Mouse (Mus musculus) fibroblast of lung, adult 2 months (primary cell): ENCODE measurements at regions not wholly inside any gene's neighbourhood (a gene's known extent, or its start where the extent isn't known, plus 50 kb on each side); places are given as distances from the start of the nearest gene placed in this dataset.

Source experiments
- DNase-seq: peaks from one replicate; pipeline ENCODE4 v3.0.0-alpha.2; 2011; ENCODE audit warnings: low read depth

DNA sequence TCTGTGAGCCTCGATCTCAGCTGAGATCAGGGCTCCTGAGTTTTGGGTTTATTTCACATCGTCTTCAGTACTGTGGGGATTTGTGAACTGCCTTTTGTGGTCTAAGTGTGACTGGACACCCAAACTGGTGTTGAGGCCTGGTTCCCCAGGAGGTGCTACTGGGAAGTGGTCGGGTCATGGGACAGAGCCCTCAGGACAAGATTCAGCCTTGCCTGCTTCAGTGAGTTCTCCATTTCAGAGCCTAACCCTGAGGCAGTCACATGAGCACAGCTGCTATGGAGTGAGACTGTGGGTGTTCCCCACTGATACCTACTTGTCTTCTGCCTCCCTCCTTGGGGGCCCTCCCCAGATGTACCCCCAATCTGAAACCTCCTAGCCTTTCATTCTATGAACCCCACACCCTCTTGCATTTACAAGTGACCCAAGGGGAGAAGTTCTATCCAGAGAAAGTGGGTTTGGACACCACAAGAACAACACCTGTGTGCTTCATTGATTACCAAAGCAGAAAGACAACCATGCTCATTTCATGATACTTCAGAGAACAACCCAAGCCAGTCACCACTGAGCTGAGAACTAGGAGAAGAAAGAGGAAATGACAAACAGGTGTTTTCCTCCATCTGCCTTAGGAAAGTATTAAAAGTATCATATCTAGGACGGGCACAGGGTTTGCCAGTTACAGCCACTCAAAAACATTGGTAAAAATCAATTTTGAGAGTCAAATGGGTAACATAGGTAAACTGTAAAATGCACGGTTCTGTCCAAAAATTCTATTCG is 255.8 kb downstream of the Tle3 start:
- DNase-seq = no peak

- DNase-seq = no peak
These were observed 250.8 kb downstream of the Tle3 start for GRCm38 (mm10) chr9:61622933-61623332.

DNA sequence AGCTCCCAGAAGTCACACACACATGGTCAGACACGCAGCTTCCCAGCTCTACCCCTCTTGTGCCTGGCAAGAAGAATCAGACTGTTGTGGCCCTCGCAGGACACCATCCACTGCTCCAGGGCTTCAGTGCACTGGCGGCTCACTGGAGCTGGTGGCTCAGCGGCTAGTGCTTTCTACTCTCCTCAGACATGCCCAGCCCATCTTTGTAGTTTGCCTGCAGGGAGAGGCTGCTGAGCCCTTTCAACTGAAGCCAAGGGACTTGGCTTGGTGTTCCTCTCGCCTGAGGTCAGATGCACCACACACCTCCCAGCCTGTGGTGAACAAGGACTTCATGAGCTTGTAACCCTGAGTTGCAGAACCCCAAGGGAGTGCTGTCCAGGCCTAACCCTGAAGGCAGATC is 249.8 kb downstream of the Tle3 start:
- DNase-seq = no peak

GRCm38 (mm10) chr9:61620786-61621185 is 248.6 kb downstream of the Tle3 start:
- DNase-seq = no peak

- no peak for DNase-seq
These were observed 247.9 kb downstream of the Tle3 start for GRCm38 (mm10) chr9:61620105-61620504.

DNA sequence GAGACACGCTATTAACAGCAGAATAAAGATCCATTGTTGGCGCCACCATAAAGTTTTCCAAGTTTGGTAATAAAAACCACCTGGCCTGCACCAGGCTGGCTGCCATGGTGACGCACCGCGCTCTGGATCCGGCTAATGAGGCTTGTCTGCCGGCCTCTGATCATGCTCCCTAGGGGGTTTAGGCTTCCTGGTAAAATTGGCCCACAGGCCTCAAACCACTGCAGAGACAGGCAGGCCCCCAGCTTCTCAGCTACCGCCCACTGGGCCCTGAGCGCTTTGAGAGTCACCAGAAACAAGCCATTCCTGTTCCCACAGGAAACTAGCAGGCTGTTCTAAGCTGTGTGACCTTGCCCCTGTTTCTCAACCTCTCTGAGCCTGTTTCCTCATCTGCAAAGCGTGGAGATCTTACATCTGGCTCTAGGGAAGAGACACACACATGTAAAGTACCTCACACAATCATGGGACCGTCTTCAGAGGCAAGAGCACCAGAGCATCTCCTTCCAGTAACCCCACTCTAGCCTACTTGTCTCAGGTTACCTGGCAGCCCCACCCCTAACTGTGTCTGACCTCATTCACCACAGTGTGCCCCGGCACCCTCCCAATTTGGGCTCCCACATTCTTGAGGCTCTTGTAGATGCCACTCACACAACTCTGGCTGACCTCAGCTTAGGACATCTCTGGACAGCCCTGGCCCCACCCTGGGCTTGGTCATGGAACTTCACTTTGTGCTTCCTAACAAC is 246.5 kb downstream of the Tle3 start:
- DNase-seq = peak; percentile 93

GRCm38 (mm10) chr9:61617979-61618378 is 245.8 kb downstream of the Tle3 start:
- DNase-seq = no peak

- DNase-seq = no peak
These were observed 243.4 kb downstream of the Tle3 start for GRCm38 (mm10) chr9:61615556-61615955.

- no peak for DNase-seq
These were observed 235.4 kb downstream of the Tle3 start for GRCm38 (mm10) chr9:61607576-61607975.

- no peak for DNase-seq
These were observed 230.3 kb downstream of the Tle3 start for GRCm38 (mm10) chr9:61602353-61602978.

GRCm38 (mm10) chr9:61601911-61602310 is 229.7 kb downstream of the Tle3 start:
- DNase-seq = no peak

DNA sequence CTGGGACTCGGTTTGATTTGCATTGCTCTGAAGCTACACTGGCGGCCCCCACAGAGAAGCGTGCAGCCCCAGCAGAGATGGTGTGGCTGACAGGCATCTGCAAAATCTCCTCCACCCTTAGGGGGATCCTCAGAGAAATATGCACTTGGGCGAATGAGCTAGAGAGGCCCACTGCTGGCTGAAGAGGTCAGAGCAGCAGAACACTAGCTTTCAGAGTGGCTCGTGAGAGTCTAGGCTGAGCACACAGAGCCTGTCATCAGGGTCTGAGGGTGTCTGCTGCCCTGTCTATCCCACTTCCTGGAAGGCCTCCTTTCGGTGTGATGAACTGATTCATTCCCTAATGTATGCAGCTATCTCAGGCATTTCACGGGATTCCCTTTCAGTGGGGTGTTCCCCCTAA is 225.1 kb downstream of the Tle3 start:
- DNase-seq = no peak

DNA sequence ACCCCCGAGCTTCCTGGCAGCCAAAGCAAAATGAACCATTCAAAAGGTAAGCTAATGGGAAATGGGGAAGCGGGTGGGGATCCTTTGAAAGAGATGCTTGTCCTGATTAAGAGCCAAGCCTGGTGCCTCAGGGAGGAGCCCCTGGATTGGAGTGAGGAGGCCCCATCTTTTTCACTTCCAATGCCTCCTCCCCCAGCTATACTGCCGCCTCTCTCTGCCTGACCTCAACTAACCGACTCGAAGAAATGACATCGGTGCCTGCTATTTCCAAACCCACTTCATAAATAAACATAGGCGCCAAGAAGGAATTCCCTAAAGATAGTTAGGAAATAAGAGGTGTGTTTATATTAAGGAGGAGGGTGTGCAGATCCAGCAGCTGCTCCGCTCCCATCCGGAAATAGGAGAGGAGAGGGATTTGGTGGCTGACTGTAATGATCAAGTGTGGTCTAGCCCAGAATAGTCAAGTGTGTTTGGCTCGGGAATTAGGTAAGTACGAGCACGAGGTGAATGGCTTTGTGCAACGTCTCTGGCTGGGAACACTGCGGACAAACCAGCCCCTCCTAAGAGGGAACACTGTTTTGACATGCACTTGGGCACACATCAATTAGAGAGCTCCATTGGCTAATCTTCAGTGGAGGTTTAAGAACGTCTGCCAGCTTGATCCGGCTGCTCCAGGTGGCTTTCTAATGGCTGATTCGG is 224.4 kb downstream of the Tle3 start:
- no peak for DNase-seq

GRCm38 (mm10) chr9:61595170-61595967 is 223.2 kb downstream of the Tle3 start:
- DNase-seq = no peak

GRCm38 (mm10) chr9:61593991-61594390 is 221.8 kb downstream of the Tle3 start:
- DNase-seq = no peak

- DNase-seq = no peak
These were observed 217.6 kb downstream of the Tle3 start for GRCm38 (mm10) chr9:61589727-61590299.

DNA sequence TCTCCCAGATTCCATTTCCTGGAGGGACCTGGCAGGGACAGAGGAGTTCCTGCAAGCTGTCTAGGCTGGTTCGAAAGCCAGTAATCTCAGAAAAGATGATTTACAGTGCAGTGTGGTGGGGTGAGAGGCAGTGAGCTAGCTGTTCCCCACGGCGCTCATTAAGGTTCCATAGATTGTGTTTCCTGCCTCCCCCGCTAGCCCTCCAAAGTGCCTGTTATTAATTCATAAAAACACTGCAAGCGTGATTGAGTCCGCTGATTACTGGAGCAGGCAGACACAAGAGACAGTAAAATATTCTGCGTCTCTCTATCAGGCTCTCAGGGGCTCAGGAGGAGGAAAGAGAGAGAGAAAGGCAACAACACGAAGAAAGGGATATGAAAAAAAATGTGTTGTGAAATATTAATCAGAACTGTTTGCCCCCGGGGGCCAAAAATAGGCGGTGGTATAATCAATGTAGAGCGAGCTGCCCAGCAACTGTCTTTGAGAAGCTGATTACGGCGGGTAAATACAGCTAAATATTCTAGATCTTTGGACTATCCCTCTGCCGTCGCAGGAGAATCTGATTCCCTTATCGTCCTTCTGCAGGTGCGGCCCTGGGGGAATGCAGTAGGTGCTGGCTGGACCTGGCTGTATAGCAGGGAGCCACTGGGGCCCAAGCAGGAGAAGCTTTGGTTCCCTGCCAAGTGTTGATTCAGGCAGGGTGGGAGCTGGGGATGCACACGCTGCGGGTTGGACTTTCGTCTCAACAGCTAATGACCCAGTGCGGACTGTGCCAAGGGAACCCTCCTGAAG is 211.3 kb downstream of the Tle3 start:
- DNase-seq = no peak

GRCm38 (mm10) chr9:61581046-61581445 is 208.9 kb downstream of the Tle3 start:
- no peak for DNase-seq

- no peak for DNase-seq
These were observed 206.1 kb downstream of the Tle3 start for GRCm38 (mm10) chr9:61578255-61578654.

DNA sequence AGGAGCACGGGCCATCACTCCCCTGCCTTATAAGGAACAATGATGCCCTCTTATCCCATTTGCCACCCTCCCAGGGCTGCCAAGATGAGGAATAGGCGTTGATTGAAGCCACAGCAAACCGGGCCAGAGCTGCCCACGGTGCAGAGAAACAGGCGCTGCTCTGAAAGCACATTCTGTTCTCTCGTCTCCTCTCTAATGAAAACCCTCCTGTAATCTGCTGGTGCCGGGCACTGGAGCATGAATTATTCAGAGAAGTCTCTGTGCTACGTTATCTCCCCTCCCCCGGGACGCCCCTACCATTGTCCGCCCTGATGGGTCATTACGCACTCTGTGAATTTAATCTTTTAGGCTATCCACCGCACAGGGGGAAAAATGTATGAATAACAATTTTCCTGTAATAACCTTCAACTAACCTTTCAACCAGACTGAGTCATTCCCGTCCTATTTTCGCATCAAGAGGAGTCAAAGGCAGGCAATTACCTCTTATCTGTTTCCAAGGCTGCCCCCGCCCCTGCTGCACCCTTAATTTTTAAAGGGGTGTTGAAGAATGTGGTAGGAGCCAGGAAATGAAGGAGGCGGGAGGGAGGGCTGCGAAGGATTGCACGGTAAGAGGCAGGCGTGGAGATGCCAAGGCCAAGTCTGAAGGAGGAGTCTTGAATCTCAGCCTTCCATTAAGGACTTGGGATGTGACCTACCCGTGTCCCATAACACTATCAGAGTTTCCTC is 201.6 kb downstream of the Tle3 start:
- DNase-seq = no peak
